Comparison of ENCODE assay signal across 13 mouse cellular contexts in genomic region chr16:26035079-26035478, GRCm38 (mm10).
DNase-seq lines count a peak whose midpoint lies in the region; ATAC-seq and TF ChIP-seq lines count a peak whose summit lies in the region.
"Had no signal": no experiment of that assay in that cellular context is flagged by ENCODE, and none has a peak within 500 bp of the region (broad histone marks: within the 10 kb centered on the region; RNA-seq: fewer than 3 reads in every experiment).

No protein-coding gene starts in this region.

- 41% methylated on average over 5 of the region's 5 CpGs for WGBS in intestine, embryonic 14.5 days
- 62% methylated on average over 5 of the region's 5 CpGs for WGBS in intestine, postnatal 0 days
- WGBS in lung, embryonic 15.5 days, result 41% methylated on average over 5 of the region's 5 CpGs
- WGBS in stomach, embryonic 16.5 days, result 43% methylated on average over 5 of the region's 5 CpGs

- H3K4me3 ChIP-seq in intestine, embryonic 14.5 days (ENCODE audit: low read depth, low read length), result no peak overlapping the region
- H3K4me3 ChIP-seq in intestine, postnatal 0 days (ENCODE audit: low read depth, low read length), result no peak overlapping the region
- H3K4me3 ChIP-seq in lung, embryonic 15.5 days, result no peak overlapping the region
- no peak overlapping the region for H3K4me3 ChIP-seq in stomach, embryonic 16.5 days (replicated peaks; ENCODE audit: low read length)
- H3K4me3 ChIP-seq: forebrain, embryonic 12.5 days; neural tube, embryonic 12.5 days had no signal

- peaks cover 13% of the 10 kb centered on the region; the same call in 1 of the 2 replicates for H3K4me1 ChIP-seq in intestine, embryonic 14.5 days (replicated peaks; ENCODE audit: control insufficient read depth, insufficient read depth, low read length)
- no peaks in the 10 kb centered on the region for H3K4me1 ChIP-seq in intestine, postnatal 0 days (replicated peaks; ENCODE audit: control insufficient read depth, insufficient read depth, low read length)
- H3K4me1 ChIP-seq in lung, embryonic 15.5 days, result no peaks in the 10 kb centered on the region
- peaks cover 6% of the 10 kb centered on the region for H3K4me1 ChIP-seq in stomach, embryonic 16.5 days (ENCODE audit: control insufficient read depth, insufficient read depth, low read length)
- H3K4me1 ChIP-seq: forebrain, embryonic 12.5 days; neural tube, embryonic 12.5 days had no signal

- peak; percentile 28 for DNase-seq in adrenal gland, postnatal 10 days
- no peak for DNase-seq in adrenal gland, adult 2 months
- no peak for DNase-seq in intestine, embryonic 14.5 days (ENCODE audit: low spot score)
- no peak for DNase-seq in lung, postnatal 25 days (ENCODE audit: low spot score)
- no peak for DNase-seq in cerebellum, adult 9-10 months
- DNase-seq: gastrocnemius, postnatal 10 days; lung, adult 18-20 months had no signal

- no peak overlapping the region for H3K9ac ChIP-seq in intestine, embryonic 14.5 days (ENCODE audit: low read length)
- H3K9ac ChIP-seq in intestine, postnatal 0 days (ENCODE audit: low read depth, low read length), result no peak overlapping the region
- H3K9ac ChIP-seq in lung, embryonic 15.5 days, result no peak overlapping the region
- no peak overlapping the region for H3K9ac ChIP-seq in stomach, embryonic 16.5 days (ENCODE audit: low read length)
- H3K9ac ChIP-seq: forebrain, embryonic 12.5 days; neural tube, embryonic 12.5 days had no signal

- peak overlapping the region; percentile 88 for H3K27ac ChIP-seq in intestine, embryonic 14.5 days (ENCODE audit: low read depth)
- no peak overlapping the region for H3K27ac ChIP-seq in intestine, postnatal 0 days (ENCODE audit: low read depth, low read length)
- peak overlapping the region; percentile 65 for H3K27ac ChIP-seq in lung, embryonic 15.5 days
- peak overlapping the region; percentile 82 for H3K27ac ChIP-seq in stomach, embryonic 16.5 days (ENCODE audit: low read length)
- H3K27ac ChIP-seq: forebrain, embryonic 12.5 days; neural tube, embryonic 12.5 days had no signal

- H3K4me2 ChIP-seq in intestine, embryonic 14.5 days (ENCODE audit: low read length), result peak overlapping the region; percentile 7; the same call in 1 of the 2 replicates
- H3K4me2 ChIP-seq in intestine, postnatal 0 days (replicated peaks; ENCODE audit: low read depth), result no peak overlapping the region
- H3K4me2 ChIP-seq in lung, embryonic 15.5 days, result no peak overlapping the region
- H3K4me2 ChIP-seq in stomach, embryonic 16.5 days (ENCODE audit: low read depth, low read length), result no peak overlapping the region; the same call in 1 of the 2 replicates
- H3K4me2 ChIP-seq: forebrain, embryonic 12.5 days; midbrain, embryonic 11.5 days; neural tube, embryonic 12.5 days had no signal

- TF ChIP-seq CTCF in intestine, postnatal 0 days (IDR thresholded peaks at IDR 0.05; ENCODE audit: low read depth), result no peak

- H3K36me3 ChIP-seq in intestine, embryonic 14.5 days (ENCODE audit: control insufficient read depth, insufficient read depth, low read length), result no peaks in the 10 kb centered on the region
- no peaks in the 10 kb centered on the region for H3K36me3 ChIP-seq in intestine, postnatal 0 days (ENCODE audit: control insufficient read depth, insufficient read depth)
- H3K36me3 ChIP-seq in lung, embryonic 15.5 days, result no peaks in the 10 kb centered on the region
- H3K36me3 ChIP-seq in stomach, embryonic 16.5 days (ENCODE audit: control insufficient read depth, insufficient read depth, low read length), result no peaks in the 10 kb centered on the region
- H3K36me3 ChIP-seq: forebrain, embryonic 12.5 days; neural tube, embryonic 12.5 days had no signal

- no peaks in the 10 kb centered on the region for H3K27me3 ChIP-seq in intestine, embryonic 14.5 days (replicated peaks; ENCODE audit: control insufficient read depth, insufficient read depth, low read length)
- H3K27me3 ChIP-seq in intestine, postnatal 0 days (replicated peaks; ENCODE audit: control insufficient read depth, insufficient read depth, low read length), result no peaks in the 10 kb centered on the region
- H3K27me3 ChIP-seq in lung, embryonic 15.5 days, result no peaks in the 10 kb centered on the region
- H3K27me3 ChIP-seq in stomach, embryonic 16.5 days (ENCODE audit: control insufficient read depth, insufficient read depth, low read length), result no peaks in the 10 kb centered on the region
- H3K27me3 ChIP-seq: forebrain, embryonic 12.5 days; neural tube, embryonic 12.5 days had no signal

- ATAC-seq in intestine, embryonic 14.5 days (replicated peaks; ENCODE audit: low FRiP score, low TSS enrichment, low read depth), result no peak
- ATAC-seq in intestine, postnatal 0 days, result no peak
- peak; percentile 55; the same call in 1 of the 2 replicates for ATAC-seq in lung, embryonic 15.5 days (ENCODE audit: borderline replicate concordance, extremely low read depth, low FRiP score, low TSS enrichment)
- ATAC-seq in stomach, embryonic 16.5 days (ENCODE audit: insufficient read depth, low FRiP score), result peak; percentile 53; the same call in 1 of the 2 replicates

- H3K9me3 ChIP-seq in intestine, embryonic 14.5 days (ENCODE audit: control insufficient read depth, low read length), result peaks cover 6% of the 10 kb centered on the region; the same call in 1 of the 2 replicates
- no peaks in the 10 kb centered on the region for H3K9me3 ChIP-seq in intestine, postnatal 0 days (ENCODE audit: control insufficient read depth)
- no peaks in the 10 kb centered on the region; the same call in 1 of the 2 replicates for H3K9me3 ChIP-seq in lung, embryonic 15.5 days
- 0 out of 2 replicates have a peak, but pooled peaks cover 4% of the 10 kb centered on the region for H3K9me3 ChIP-seq in stomach, embryonic 16.5 days (replicated peaks; ENCODE audit: control insufficient read depth, low read length)
- H3K9me3 ChIP-seq: forebrain, embryonic 12.5 days; neural tube, embryonic 12.5 days had no signal

Comparison
In these comparisons a context has a peak if more than half of its experiments do, and no peak if none do; other contexts are left out.
1. ATAC-seq: peak in lung, embryonic 15.5 days (single experiment) and stomach, embryonic 16.5 days (single experiment); none in intestine, embryonic 14.5 days (single experiment) and intestine, postnatal 0 days (single experiment).